Mouse (Mus musculus) heart, adult 18-20 months (tissue): ENCODE measurements around the gene Bdnf. TPM values are rescaled to one million over a fixed set of nuclear protein-coding genes. Genes with fewer than 3 reads are reported as not detected.

ENCODE experiments used
- total RNA-seq, 2 experiments: library from RNA; stranded (reverse); gene quantifications; 2 replicates each; pipeline ENCODE4 v1.2.3; 2021

Bdnf gene
- total RNA-seq, 2 experiments from 2014 or later: 3.2 to 4.1 TPM

Other genes starting within 250 kb of the Bdnf start
- 10 to 100 TPM; 36.2 to 42.1 TPM for gene Lin7c, start 216.2 kb downstream of the Bdnf start, total RNA-seq
- 10 to 100 TPM; 23.3 to 23.6 TPM for gene Lgr4, start 242.9 kb downstream of the Bdnf start, total RNA-seq